Mouse (Mus musculus): Measurements from ENCODE around the gene Slc25a25.

DNA sequence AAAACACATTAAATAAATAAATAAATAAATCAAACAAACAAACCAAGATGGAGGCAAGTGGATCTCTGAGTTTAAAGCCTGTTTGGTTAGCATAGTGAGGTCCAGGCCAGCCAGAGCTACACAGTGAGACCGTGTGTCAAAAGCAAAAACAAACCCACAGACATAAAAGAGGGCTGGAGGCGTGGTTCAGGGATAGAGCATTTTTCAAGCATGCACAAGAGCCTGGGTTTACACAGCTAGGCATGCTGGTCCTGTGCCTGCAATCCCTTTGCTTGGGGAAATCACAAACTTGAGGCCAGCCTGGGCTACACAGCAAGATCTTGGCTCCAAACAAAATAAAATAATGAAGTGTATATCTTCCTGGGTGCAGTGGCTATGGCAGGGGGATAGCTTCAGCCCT, 41.4 kb upstream of the Slc25a25 start:
- TF ChIP-seq POLR2A (IDR thresholded peaks at IDR 0.05; ENCODE audit: insufficient read length, low read depth): no peak
- no peak for TF ChIP-seq TCF12 (IDR thresholded peaks at IDR 0.05; ENCODE audit: insufficient read depth, poor library complexity, severe bottlenecking)
- TF ChIP-seq MYOD1 (IDR thresholded peaks at IDR 0.05; ENCODE audit: control insufficient read depth in 1 of 3, insufficient read length in 2 of 3, low read depth in 2 of 3): no peak
- no peak for TF ChIP-seq USF1 (IDR thresholded peaks at IDR 0.05; ENCODE audit: low read depth)
- TF ChIP-seq CEBPB (IDR thresholded peaks at IDR 0.05; ENCODE audit: insufficient read depth, poor library complexity, severe bottlenecking): no peak

All from myocyte (in vitro differentiated cells).